8 mouse cellular contexts compared by ENCODE assay signal in genomic region chr7:35584786-35585190, GRCm38 (mm10). TPM values are rescaled to one million over a fixed set of nuclear protein-coding genes. Genes with fewer than 3 reads are reported as not detected.
DNase-seq lines count a peak whose midpoint lies in the region; ATAC-seq and TF ChIP-seq lines count a peak whose summit lies in the region.

No protein-coding gene starts in this region.

- H3K36me3 ChIP-seq in heart, embryonic 13.5 days = no peaks in the 10 kb centered on the region
- no peaks in the 10 kb centered on the region for H3K36me3 ChIP-seq in limb, embryonic 10.5 days
- no peaks in the 10 kb centered on the region for H3K36me3 ChIP-seq in midbrain, embryonic 12.5 days
- no peaks in the 10 kb centered on the region for H3K36me3 ChIP-seq in thymus, adult 2 months (ENCODE audit: control insufficient read depth, insufficient read depth, low read length)

- WGBS in heart, embryonic 13.5 days = under 1% methylated on average over 50 of the region's 50 CpGs
- WGBS in limb, embryonic 10.5 days = under 1% methylated on average over 50 of the region's 50 CpGs
- under 1% methylated on average over 50 of the region's 50 CpGs for WGBS in midbrain, embryonic 12.5 days
- under 1% methylated on average over 50 of the region's 50 CpGs for WGBS in thymus, adult 2 months

- peak overlapping the region; percentile 76 for H3K9ac ChIP-seq in heart, embryonic 13.5 days
- peak overlapping the region; percentile 47; the same call in 1 of the 2 replicates for H3K9ac ChIP-seq in midbrain, embryonic 12.5 days (replicated peaks)

- peak overlapping the region; percentile 96 for H3K4me2 ChIP-seq in heart, embryonic 13.5 days
- H3K4me2 ChIP-seq in midbrain, embryonic 12.5 days (replicated peaks) = peak overlapping the region; percentile 99

- H3K27me3 ChIP-seq in heart, embryonic 13.5 days (replicated peaks) = peaks cover 44% of the 10 kb centered on the region
- peaks cover 33% of the 10 kb centered on the region for H3K27me3 ChIP-seq in limb, embryonic 10.5 days (ENCODE audit: low read depth, poor library complexity, severe bottlenecking)
- H3K27me3 ChIP-seq in midbrain, embryonic 12.5 days = peaks cover 39% of the 10 kb centered on the region
- H3K27me3 ChIP-seq in thymus, adult 2 months (ENCODE audit: control insufficient read depth, insufficient read depth, low read length) = peaks cover 13% of the 10 kb centered on the region; the same call in 1 of the 2 replicates

- no peaks in the 10 kb centered on the region for H3K9me3 ChIP-seq in heart, embryonic 13.5 days
- H3K9me3 ChIP-seq in limb, embryonic 10.5 days (replicated peaks) = no peaks in the 10 kb centered on the region
- H3K9me3 ChIP-seq in midbrain, embryonic 12.5 days = no peaks in the 10 kb centered on the region

- no peak for ATAC-seq in heart, embryonic 13.5 days (ENCODE audit: extremely low read depth, insufficient number of reproducible peaks, low FRiP score, low TSS enrichment)
- ATAC-seq in midbrain, embryonic 12.5 days (ENCODE audit: low FRiP score, low read depth) = no peak

- H3K27ac ChIP-seq in bone marrow macrophage, adult 2 months (ENCODE audit: insufficient read depth, low read depth, low read length) = no peak overlapping the region
- H3K27ac ChIP-seq in heart, embryonic 13.5 days (replicated peaks) = no peak overlapping the region
- peak overlapping the region; percentile 89 for H3K27ac ChIP-seq in limb, embryonic 10.5 days
- no peak overlapping the region for H3K27ac ChIP-seq in midbrain, embryonic 12.5 days (replicated peaks)
- no peak overlapping the region for H3K27ac ChIP-seq in thymus, adult 2 months (ENCODE audit: control insufficient read depth, insufficient read depth, low read length)

- no peak for TF ChIP-seq CTCF in bone marrow macrophage, adult 2 months (IDR thresholded peaks at IDR 0.05; ENCODE audit: low read depth, low read length)
- TF ChIP-seq CTCF in thymus, adult 2 months (IDR thresholded peaks at IDR 0.05; ENCODE audit: borderline replicate concordance, control insufficient read depth, extremely low read depth, insufficient read depth, low read length, poor library complexity) = no peak

- H3K4me3 ChIP-seq in bone marrow macrophage, adult 2 months (ENCODE audit: insufficient read depth, low read length) = peak overlapping the region; percentile 78
- H3K4me3 ChIP-seq in heart, embryonic 13.5 days = peak overlapping the region; percentile 78
- H3K4me3 ChIP-seq in limb, embryonic 10.5 days = peak overlapping the region; percentile 81
- peak overlapping the region; percentile 83 for H3K4me3 ChIP-seq in midbrain, embryonic 12.5 days
- H3K4me3 ChIP-seq in thymus, adult 2 months (ENCODE audit: control insufficient read depth, insufficient read depth, low read length) = peak overlapping the region; percentile 78

- DNase-seq in kidney, adult 18-20 months = peak; percentile 58
- DNase-seq in kidney, adult 8-10 months = no peak
- DNase-seq in limb, embryonic 10.5 days (ENCODE audit: low spot score) = peak; percentile 73
- no peak for DNase-seq in thymus, adult 2 months
- DNase-seq in ovary, postnatal 10 days (ENCODE audit: low spot score) = no peak

- peaks cover 8% of the 10 kb centered on the region for H3K4me1 ChIP-seq in bone marrow macrophage, adult 2 months (ENCODE audit: control insufficient read depth, insufficient read depth, low read length)
- peaks cover 36% of the 10 kb centered on the region for H3K4me1 ChIP-seq in heart, embryonic 13.5 days
- H3K4me1 ChIP-seq in limb, embryonic 10.5 days = peaks cover 43% of the 10 kb centered on the region
- peaks cover 27% of the 10 kb centered on the region for H3K4me1 ChIP-seq in midbrain, embryonic 12.5 days
- H3K4me1 ChIP-seq in thymus, adult 2 months (replicated peaks; ENCODE audit: control insufficient read depth, insufficient read depth, low read length) = peaks cover 29% of the 10 kb centered on the region

- no peak for TF ChIP-seq POLR2A in bone marrow macrophage, adult 2 months (IDR thresholded peaks at IDR 0.05; ENCODE audit: borderline replicate concordance, low read depth, low read length)
- no peak for TF ChIP-seq POLR2A in thymus, adult 2 months (IDR thresholded peaks at IDR 0.05; ENCODE audit: control insufficient read depth, extremely low read depth, insufficient read depth, low read length, poor library complexity)

RNA-seq across cellular contexts. Expression of gene Rgs9bp, which starts 0.6 kb away (rescaled TPM):
- polyA plus RNA-seq in bone marrow macrophage, adult 2 months (2012; ENCODE audit: insufficient read depth, insufficient read length, missing spikeins) = not detected in 2 replicates
- polyA plus RNA-seq in heart, embryonic 13.5 days (2015; fragmentation: Nextera tagmentation; extraction: Ambion mirVana) = 0.49 and 0.51 TPM in 2 replicates
- polyA plus RNA-seq in limb, embryonic 10.5 days (2016; fragmentation: Nextera tagmentation; extraction: Ambion mirVana) = 0.09 and 0.26 TPM in 2 replicates
- polyA plus RNA-seq in midbrain, embryonic 12.5 days (2016; fragmentation: Nextera tagmentation; extraction: Ambion mirVana) = 0.11 and 0.26 TPM in 2 replicates
- 0.26 TPM in 2 replicates for polyA plus RNA-seq in thymus, adult 2 months (2012; rRNA removed)

RNA-seq across cellular contexts. Expression of gene Ankrd27, which starts 1.3 kb away (rescaled TPM):
- 22.7 and 29.4 TPM in 2 replicates for polyA plus RNA-seq in bone marrow macrophage, adult 2 months (2012; ENCODE audit: insufficient read depth, insufficient read length, missing spikeins)
- 15.3 and 15.6 TPM in 2 replicates for polyA plus RNA-seq in heart, embryonic 13.5 days (2015; fragmentation: Nextera tagmentation; extraction: Ambion mirVana)
- polyA plus RNA-seq in limb, embryonic 10.5 days (2016; fragmentation: Nextera tagmentation; extraction: Ambion mirVana) = 40.1 and 47.5 TPM in 2 replicates
- 30.7 and 32.4 TPM in 2 replicates for polyA plus RNA-seq in midbrain, embryonic 12.5 days (2016; fragmentation: Nextera tagmentation; extraction: Ambion mirVana)
- polyA plus RNA-seq in thymus, adult 2 months (2012; rRNA removed) = 41.6 and 44.9 TPM in 2 replicates

RNA-seq across cellular contexts. Expression of gene Nudt19, which starts 28.7 kb away (rescaled TPM):
- 19.2 and 19.7 TPM in 2 replicates for polyA plus RNA-seq in bone marrow macrophage, adult 2 months (2012; ENCODE audit: insufficient read depth, insufficient read length, missing spikeins)
- polyA plus RNA-seq in heart, embryonic 13.5 days (2015; fragmentation: Nextera tagmentation; extraction: Ambion mirVana) = 89.9 and 104 TPM in 2 replicates
- 35.1 and 48.1 TPM in 2 replicates for polyA plus RNA-seq in limb, embryonic 10.5 days (2016; fragmentation: Nextera tagmentation; extraction: Ambion mirVana)
- 40.4 and 43.5 TPM in 2 replicates for polyA plus RNA-seq in midbrain, embryonic 12.5 days (2016; fragmentation: Nextera tagmentation; extraction: Ambion mirVana)
- polyA plus RNA-seq in thymus, adult 2 months (2012; rRNA removed) = 40.2 and 44.1 TPM in 2 replicates

RNA-seq across cellular contexts. Expression of gene Tdrd12, which starts 47.2 kb away (rescaled TPM):
- polyA plus RNA-seq in bone marrow macrophage, adult 2 months (2012; ENCODE audit: insufficient read depth, insufficient read length, missing spikeins) = not detected in 2 replicates
- polyA plus RNA-seq in heart, embryonic 13.5 days (2015; fragmentation: Nextera tagmentation; extraction: Ambion mirVana) = 0.88 and 0.99 TPM in 2 replicates
- polyA plus RNA-seq in limb, embryonic 10.5 days (2016; fragmentation: Nextera tagmentation; extraction: Ambion mirVana) = 0.31 TPM in 1 of 2 replicates, not detected in the other
- polyA plus RNA-seq in midbrain, embryonic 12.5 days (2016; fragmentation: Nextera tagmentation; extraction: Ambion mirVana) = 0.11 and 0.55 TPM in 2 replicates
- polyA plus RNA-seq in thymus, adult 2 months (2012; rRNA removed) = 0.24 TPM in 1 of 2 replicates, not detected in the other

Comparison
In these comparisons a context has a peak if more than half of its experiments do, and no peak if none do; other contexts are left out.
1. DNase-seq: peak in kidney, adult 18-20 months (single experiment) and limb, embryonic 10.5 days (single experiment); none in kidney, adult 8-10 months (0 of 2), thymus, adult 2 months (single experiment) and ovary, postnatal 10 days (single experiment).
2. Peak in every context shown above with its lines, with median percentiles within 50 percentile points of each other: H3K4me3 ChIP-seq.